Mouse (Mus musculus): ENCODE data around the gene Ddx5.
"Not testable (repeated sequence)": the region's sequence is repeated elsewhere in the genome, so short reads cannot be mapped to it uniquely, and the experiment has no call there.

The Ddx5 gene

DNA sequence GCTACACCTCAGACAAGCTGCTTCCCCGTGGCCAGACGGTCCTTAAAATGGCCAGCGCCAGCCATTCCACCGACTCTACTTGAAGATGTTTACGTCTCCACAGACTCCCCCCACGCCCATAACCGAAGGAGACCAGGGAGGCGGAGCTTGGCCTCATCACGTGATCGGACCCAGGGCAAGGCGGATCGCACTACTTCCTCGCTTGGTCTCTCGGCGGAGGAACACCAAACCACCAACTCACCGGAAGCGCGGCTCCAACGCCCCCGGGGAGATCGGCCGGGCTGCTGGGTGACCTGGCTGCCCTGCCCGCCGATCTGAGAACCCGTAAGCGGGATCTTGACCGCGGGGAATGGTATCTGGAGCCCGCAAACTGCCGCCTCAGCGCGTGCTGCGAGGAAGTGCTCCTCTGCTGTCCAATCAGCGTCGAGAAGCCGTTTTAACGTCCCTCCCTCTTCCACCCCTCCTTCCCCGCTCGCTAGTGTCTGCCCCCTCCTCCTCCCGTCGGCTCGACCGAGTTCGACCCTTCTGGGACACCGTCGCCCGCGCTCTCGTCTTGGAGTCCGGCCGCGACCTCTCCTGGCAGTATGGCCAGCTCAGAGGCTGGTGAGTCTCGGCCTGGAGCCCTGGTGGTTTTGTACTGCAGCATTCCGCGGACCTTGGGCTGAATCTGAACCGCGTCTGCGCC, at the start of gene Ddx5, which contains the start of gene Cep95:
Gene Ddx5 (minus strand): TSS at position 411 of the 685 bp plus-strand sequence.
Gene Cep95 (plus strand): TSS at position 478 of the 685 bp plus-strand sequence.
- peak; percentile 86 for ATAC-seq (ENCODE audit: low TSS enrichment)

DNA sequence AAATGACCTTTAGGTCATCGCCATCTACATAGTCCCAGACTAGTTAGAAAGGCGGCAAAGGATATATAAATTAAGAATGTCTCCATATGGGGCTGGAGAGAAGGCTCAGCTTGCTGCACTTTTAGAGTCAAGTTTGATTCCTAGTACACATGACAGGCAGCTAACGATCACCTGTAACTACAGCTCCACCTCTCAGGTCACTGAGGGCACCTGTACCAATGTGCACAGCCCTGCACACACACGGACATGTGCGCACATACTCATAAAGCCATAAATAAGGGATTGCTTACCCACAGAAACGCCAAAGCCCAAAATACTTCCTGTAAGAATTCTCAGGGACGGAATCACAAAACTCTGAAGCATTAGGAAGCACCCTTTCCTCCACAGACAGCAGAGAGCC, 39.1 kb upstream of the Ddx5 start:
- ATAC-seq (ENCODE audit: low TSS enrichment) = no peak

DNA sequence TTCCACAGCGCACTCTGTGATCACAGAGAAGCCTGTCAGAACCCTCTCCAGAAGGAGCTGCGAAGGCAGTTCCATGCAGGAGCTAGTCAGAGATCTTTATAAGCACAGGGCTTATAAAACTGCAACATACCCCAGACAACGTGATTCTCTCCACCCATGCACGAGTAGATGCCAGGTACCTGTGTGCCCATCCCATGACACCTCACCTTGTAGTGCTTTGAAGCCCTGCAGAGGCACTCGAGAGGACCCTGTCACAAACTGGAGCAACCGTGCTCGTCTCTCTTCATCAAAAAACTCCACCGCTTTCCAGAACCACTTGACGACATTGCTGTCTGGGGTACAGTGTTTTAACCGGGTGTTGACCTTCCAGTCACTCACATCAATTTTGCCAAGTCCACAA, 35.4 kb upstream of the Ddx5 start:
- ATAC-seq (ENCODE audit: low TSS enrichment) = no peak; the same call in 1 of the 2 replicates

DNA sequence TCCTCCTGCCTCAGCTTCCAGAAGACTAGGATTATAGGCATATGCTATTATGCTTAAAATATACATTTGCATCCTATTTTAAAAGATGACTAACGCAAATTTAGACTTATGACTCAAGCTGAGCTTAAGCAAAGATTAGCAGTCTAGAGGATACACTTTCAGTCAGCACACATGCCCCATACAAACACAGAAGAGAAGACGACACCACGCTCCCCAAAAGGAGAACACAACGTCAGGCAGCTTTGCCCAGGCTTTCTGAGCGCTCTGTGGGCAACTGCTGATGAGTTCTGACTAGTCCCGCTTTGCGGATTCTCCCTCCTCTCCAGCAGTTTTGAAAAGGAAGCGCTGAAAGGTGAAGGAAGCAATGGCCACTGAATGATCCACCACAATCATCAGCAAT, 34.8 kb upstream of the Ddx5 start:
- peak; percentile 50; the same call in 1 of the 2 replicates for ATAC-seq (ENCODE audit: low TSS enrichment)

DNA sequence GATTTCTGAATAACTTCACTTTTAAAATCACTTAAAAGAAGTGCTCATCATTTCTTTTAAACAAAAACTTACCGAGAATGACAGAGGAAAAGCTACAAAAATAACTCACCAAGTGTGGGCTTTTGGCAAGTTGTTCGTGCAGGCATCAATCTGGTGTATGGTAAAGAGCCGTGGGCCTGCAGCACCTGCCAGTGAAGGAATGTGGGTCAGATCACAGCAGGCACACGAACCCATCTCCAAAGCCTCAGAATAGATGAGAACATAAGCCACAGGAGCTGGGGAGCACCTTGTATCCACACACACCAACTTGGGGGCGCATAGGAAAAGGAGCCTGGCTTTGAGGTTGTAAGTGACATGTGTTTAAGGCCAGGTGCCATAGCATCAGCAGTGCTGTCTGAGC, 33.9 kb upstream of the Ddx5 start:
- ATAC-seq (ENCODE audit: low TSS enrichment) = peak; percentile 75

DNA sequence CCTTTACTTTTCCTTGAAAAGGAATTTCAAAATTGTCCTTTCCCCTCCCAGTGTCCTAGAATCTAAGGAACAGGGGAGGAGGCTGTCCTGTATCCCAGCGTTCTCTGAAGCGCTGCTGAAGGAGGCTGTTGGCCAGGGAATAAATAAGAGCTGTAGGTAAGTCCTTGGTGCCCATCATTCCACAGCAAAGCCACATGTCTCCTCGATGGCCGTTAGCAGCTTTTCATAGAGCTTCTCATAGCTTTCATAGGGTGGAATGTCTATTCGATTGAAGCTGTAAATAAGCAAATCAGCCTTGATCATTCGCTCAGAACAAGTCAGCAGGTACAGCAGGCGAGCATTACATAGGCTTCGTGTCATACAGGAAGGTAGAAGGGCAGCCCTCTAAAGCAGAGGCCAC, 33.5 kb upstream of the Ddx5 start:
- ATAC-seq (ENCODE audit: low TSS enrichment) = no peak

DNA sequence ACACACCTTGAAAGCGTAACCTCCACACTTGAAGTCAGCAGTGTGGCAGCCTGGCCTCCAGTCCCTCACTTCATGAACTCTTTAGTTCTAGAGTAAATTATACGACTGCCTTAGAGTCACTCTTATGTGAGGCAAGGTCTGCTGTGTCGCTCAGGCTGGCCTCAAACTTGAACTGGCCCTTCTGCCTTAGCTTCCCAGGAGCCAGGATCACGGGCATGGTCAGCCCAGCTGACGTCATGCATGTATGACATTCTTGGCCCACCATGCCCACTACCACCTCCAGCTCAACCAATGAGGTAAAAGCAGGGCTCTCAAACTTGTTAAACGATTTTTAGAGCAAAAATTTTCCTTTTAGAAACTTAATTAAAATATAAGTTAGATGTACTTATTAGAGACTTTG, 32.4 kb upstream of the Ddx5 start:
- ATAC-seq (ENCODE audit: low TSS enrichment) = no peak

DNA sequence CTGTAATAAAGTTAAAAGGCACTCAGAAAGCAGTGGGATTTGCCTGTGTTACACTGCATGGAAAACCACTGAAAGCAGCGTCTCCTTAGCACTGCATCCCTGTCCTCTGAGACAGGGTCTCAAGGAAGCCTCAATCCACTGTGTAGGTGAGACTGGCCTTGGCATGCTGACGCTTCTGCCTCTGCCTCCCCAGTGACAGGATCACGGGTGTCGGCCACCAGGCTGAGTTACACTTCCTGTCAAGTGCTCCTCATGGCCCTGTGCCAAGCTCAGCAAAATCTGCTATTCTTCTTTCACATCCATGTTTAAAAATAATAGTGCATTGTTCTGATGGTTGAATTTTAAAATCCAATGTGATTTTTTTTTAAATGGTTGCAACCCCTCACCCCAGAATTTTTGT, 32.0 kb upstream of the Ddx5 start:
- ATAC-seq (ENCODE audit: low TSS enrichment) = no peak

GRCm38 (mm10) chr11:106820252-106820651, 31.3 kb upstream of the Ddx5 start:
- no peak for ATAC-seq (ENCODE audit: low TSS enrichment)

- no peak for ATAC-seq (ENCODE audit: low TSS enrichment)
Observed at GRCm38 (mm10) chr11:106819595-106819994, 30.6 kb upstream of the Ddx5 start.

DNA sequence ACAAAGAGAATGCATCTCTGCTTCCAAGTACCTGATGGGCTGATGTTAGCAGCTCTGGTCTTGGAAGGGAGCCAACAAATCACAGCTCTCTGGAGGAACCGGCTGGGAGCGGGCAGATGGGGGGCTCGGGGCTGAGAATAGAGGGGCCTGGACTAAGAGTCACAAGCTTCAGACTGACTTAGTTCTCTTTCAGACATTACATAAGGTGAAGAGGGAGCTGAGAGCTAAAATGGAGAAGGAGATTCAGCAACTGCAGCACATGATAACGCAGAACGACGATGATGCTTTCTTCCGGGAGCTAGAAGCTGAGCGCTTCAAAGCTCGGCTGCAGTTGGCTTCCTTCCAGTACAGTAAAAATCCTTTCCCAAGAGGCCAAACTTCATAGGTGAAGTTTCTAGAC, 29.4 kb upstream of the Ddx5 start:
- no peak for ATAC-seq (ENCODE audit: low TSS enrichment)

GRCm38 (mm10) chr11:106817808-106818207, 28.8 kb upstream of the Ddx5 start:
- ATAC-seq (ENCODE audit: low TSS enrichment) = no peak

- ATAC-seq (ENCODE audit: low TSS enrichment) = 0 out of 2 replicates have a peak, but pooled peaks have one; percentile 24
Observed at GRCm38 (mm10) chr11:106817156-106817555, 28.2 kb upstream of the Ddx5 start.

DNA sequence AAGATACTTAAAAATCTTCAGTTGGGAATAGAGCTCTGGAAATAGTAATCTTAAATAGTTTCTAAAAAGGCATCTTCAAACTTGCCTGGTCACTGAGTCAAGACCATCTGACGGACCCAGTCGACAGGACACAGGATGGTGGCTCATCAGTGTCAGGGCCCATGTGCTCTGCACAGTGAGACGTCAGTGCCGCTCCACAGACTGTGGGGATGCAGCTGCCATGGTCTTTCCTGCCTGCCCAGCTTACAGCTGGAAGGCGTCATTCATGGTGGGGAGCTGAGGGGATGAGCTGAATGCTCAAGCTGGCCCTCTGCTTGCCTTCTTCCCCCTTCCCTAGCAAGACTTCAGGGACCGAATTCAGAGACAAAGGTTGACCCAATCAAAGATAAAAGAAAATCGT, 27.3 kb upstream of the Ddx5 start:
- ATAC-seq (ENCODE audit: low TSS enrichment) = no peak

GRCm38 (mm10) chr11:106815761-106816160, 26.8 kb upstream of the Ddx5 start:
- no peak for ATAC-seq (ENCODE audit: low TSS enrichment)

- ATAC-seq (ENCODE audit: low TSS enrichment) = no peak; the same call in none of the 2 replicates
Observed at GRCm38 (mm10) chr11:106815331-106815730, 26.3 kb upstream of the Ddx5 start.

DNA sequence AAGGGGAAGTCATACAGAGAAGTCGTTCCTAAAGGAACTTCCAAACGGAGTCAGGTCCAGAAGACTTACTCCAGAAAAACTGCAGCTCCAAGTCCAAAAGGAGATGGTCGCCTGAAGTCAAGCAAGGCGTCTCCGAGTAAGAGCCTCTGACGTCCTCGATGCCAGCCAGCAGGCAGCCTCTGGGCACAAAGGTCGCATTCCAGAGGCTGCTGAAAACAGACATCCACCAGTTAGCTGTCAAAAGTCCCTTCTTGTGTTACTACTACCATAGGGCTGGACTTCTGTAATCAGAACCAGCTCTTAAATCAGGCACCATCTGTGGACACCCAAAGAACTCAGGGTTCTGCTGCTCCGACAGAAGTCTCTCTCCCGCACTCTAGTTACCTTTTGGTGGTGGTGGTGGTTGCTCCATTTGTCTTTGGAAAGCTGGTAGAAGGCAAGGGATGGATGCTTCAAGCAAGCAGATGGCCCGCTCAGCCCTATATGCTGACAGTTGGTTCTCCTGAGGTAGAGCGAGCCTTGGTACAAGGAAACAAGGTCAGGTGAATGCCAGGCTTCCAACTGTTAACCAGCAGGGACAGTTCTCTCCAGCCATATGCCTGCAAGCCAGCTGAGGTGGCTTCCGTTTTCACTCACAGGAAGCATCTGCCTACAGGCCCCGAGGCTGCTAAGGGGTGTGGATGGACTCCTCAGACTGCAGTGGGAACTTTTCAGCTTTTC, 25.8 kb upstream of the Ddx5 start:
- ATAC-seq (ENCODE audit: low TSS enrichment) = peak; percentile 48

DNA sequence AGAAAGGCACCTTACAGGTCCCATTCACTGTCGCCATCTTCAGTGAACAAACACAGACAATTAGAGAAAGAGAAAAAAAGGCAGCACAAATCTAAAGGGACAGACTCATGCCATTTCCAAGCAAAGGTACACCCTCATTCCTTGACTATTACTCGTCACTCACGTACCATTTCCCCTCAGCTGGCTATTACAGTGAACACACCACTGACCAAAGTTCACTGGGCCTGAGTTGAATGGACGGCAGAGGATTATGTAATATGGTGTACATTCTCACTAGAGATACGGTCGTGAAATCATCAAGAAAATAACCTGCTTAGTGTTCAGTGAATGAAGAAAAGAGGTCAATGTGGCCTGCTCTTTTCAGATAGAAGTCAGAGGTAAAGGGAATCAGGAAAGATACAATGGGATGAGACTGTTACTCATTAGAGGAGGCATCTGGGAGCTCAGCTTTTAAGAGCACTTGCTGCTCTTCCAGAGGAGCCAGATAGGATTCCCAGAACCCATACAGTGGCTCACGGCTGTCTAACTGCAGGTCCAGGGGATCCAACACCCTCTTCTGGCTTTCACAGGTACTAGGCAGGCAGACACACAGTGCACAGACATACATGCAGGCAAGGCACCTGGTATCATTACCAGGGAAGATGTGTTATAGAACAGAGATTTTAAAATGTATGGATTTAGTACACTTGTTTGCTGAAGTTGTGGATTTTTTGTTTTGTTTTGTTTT, 23.6 kb upstream of the Ddx5 start:
- no peak for ATAC-seq (ENCODE audit: low TSS enrichment)

GRCm38 (mm10) chr11:106807442-106807841, 18.5 kb upstream of the Ddx5 start:
- ATAC-seq (ENCODE audit: low TSS enrichment) = not testable (repeated sequence)

- ATAC-seq (ENCODE audit: low TSS enrichment) = no peak
Observed at GRCm38 (mm10) chr11:106802069-106802627, 13.2 kb upstream of the Ddx5 start.

DNA sequence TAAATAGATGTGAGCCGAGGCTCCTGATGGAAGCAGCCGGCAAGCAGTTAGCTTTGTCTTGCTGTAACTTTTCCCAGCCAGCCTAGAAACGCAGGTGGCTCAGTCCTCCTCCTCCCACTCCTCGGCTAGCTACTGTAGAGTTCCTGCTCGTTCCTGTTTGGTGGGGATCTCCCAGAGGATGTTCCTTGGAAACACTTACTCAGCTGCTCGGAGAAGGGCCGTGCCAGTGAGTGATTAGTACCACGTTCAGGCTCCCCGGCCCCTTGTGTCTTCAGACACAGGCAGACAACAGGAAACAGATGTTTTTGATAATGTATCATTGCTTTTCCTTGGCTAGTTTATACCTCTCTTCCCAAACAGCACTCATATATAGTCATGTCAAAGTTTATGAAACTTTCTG, 6.7 kb upstream of the Ddx5 start:
- ATAC-seq (ENCODE audit: low TSS enrichment) = peak; percentile 88; the same call in 1 of the 2 replicates

DNA sequence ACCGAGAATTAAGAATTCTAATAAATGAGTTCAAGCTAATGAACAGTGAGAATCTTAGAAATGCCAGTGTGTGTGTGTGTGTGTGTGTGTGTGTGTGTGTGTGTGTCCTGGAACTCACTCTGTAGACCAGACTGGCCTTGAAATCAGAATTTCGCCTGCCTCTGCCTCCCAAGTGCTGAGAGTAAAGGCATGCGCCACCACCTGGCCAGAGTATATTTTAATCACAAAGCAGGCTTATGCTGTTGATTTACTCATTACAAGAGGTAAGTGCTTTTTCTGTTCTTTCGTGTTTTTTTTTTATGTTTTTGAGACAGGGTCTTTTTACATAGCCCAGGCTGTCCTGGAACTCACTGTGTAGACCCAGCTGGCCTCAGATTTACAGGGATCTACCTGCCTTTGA, 4.9 kb upstream of the Ddx5 start:
- ATAC-seq (ENCODE audit: low TSS enrichment) = no peak

Data from frontal cortex, adult (tissue).